ENCODE assay signal across 9 mouse cellular contexts in the genomic region with DNA sequence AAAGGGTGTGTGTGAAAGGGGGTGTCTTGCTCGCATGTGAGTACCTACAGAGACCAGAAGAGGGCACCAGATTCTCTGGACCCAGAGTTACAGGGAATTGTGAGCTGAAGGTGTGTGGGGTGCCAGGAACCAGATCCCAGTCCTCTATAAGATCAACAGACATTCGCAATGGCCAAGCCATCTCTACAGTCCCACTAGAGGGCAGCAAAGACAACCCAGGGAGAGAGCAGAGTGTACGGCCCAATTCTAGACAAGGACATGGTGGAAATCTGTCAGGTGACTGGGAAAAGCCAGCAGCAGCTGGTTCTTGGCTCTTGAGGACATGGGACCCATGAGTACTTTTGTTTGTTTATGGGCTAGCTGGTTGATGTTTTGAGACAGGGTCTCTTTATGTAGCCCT. TPM values are rescaled to one million over a fixed set of nuclear protein-coding genes. Genes with fewer than 3 reads are reported as not detected.
DNase-seq lines count a peak whose midpoint lies in the region; ATAC-seq lines count a peak whose summit lies in the region.
"Had no signal": no experiment of that assay in that cellular context is flagged by ENCODE, and none has a peak within 500 bp of the region (broad histone marks: within the 10 kb centered on the region; RNA-seq: fewer than 3 reads in every experiment).

No protein-coding gene starts in this region.

- WGBS in midbrain, embryonic 14.5 days = 69% methylated on average over 3 of the region's 3 CpGs
- 66% methylated on average over 3 of the region's 3 CpGs for whole genome bisulfite sequencing in midbrain, embryonic 11.5 days
- 71% methylated on average over 3 of the region's 3 CpGs for WGBS in hindbrain, embryonic 10.5 days
- 70% methylated on average over 3 of the region's 3 CpGs for WGBS in hindbrain, embryonic 14.5 days

- DNase-seq in cerebellum, postnatal 10 days = peak; percentile 59 to 61
- DNase-seq in cerebellum, adult 11-12 months = no peak
- peak; percentile 42 for DNase-seq in midbrain, embryonic 14.5 days
- DNase-seq in midbrain, embryonic 11.5 days (ENCODE audit: low spot score, missing footprints) = no peak
- DNase-seq in heart, postnatal 4 days = peak; percentile 49
- peak; percentile 38 for DNase-seq in retina, embryonic 14.5 days (ENCODE audit: low spot score)
- no peak for DNase-seq in hindbrain, embryonic 10.5 days (ENCODE audit: low spot score)
- DNase-seq in hindbrain, embryonic 14.5 days (ENCODE audit: low spot score) = no peak

- no peak overlapping the region for H3K4me2 ChIP-seq in midbrain, embryonic 14.5 days (ENCODE audit: low read length)
- H3K4me2 ChIP-seq in midbrain, embryonic 11.5 days = no peak overlapping the region
- H3K4me2 ChIP-seq in hindbrain, embryonic 14.5 days (replicated peaks) = no peak overlapping the region

- H3K27me3 ChIP-seq in midbrain, embryonic 14.5 days (ENCODE audit: control insufficient read depth, insufficient read depth, low read length) = no peaks in the 10 kb centered on the region
- H3K27me3 ChIP-seq in midbrain, embryonic 11.5 days (ENCODE audit: control insufficient read depth, insufficient read depth, low read length) = no peaks in the 10 kb centered on the region
- H3K27me3 ChIP-seq in hindbrain, embryonic 10.5 days (ENCODE audit: insufficient read depth, poor library complexity, severe bottlenecking) = no peaks in the 10 kb centered on the region
- H3K27me3 ChIP-seq in hindbrain, embryonic 14.5 days (ENCODE audit: control insufficient read depth, insufficient read depth, low read length) = no peaks in the 10 kb centered on the region

- no peaks in the 10 kb centered on the region for H3K9me3 ChIP-seq in midbrain, embryonic 14.5 days (ENCODE audit: control insufficient read depth, low read length)
- H3K9me3 ChIP-seq in midbrain, embryonic 11.5 days (ENCODE audit: control insufficient read depth, low read length) = no peaks in the 10 kb centered on the region
- H3K9me3 ChIP-seq in hindbrain, embryonic 10.5 days = no peaks in the 10 kb centered on the region
- H3K9me3 ChIP-seq in hindbrain, embryonic 14.5 days (ENCODE audit: control insufficient read depth, low read length) = no peaks in the 10 kb centered on the region

- no peak for ATAC-seq in midbrain, embryonic 14.5 days (ENCODE audit: low FRiP score, low TSS enrichment)
- no peak for ATAC-seq in midbrain, embryonic 11.5 days (ENCODE audit: low FRiP score)
- ATAC-seq in hindbrain, embryonic 14.5 days (ENCODE audit: low FRiP score) = no peak

- H3K27ac ChIP-seq in midbrain, embryonic 14.5 days (replicated peaks; ENCODE audit: low read depth, low read length) = no peak overlapping the region
- H3K27ac ChIP-seq in midbrain, embryonic 11.5 days (ENCODE audit: low read depth, low read length) = no peak overlapping the region
- H3K27ac ChIP-seq in hindbrain, embryonic 10.5 days = no peak overlapping the region
- H3K27ac ChIP-seq in hindbrain, embryonic 14.5 days = no peak overlapping the region

- H3K4me1 ChIP-seq in midbrain, embryonic 14.5 days (ENCODE audit: control insufficient read depth, insufficient read depth, low read length) = no peaks in the 10 kb centered on the region
- H3K4me1 ChIP-seq in midbrain, embryonic 11.5 days (ENCODE audit: control insufficient read depth, insufficient read depth, low read length) = no peaks in the 10 kb centered on the region
- no peaks in the 10 kb centered on the region for H3K4me1 ChIP-seq in hindbrain, embryonic 10.5 days (replicated peaks)
- H3K4me1 ChIP-seq in hindbrain, embryonic 14.5 days (replicated peaks; ENCODE audit: control insufficient read depth, insufficient read depth, low read length) = no peaks in the 10 kb centered on the region

- H3K4me3 ChIP-seq in midbrain, embryonic 14.5 days (replicated peaks; ENCODE audit: low read depth, low read length) = no peak overlapping the region
- no peak overlapping the region for H3K4me3 ChIP-seq in midbrain, embryonic 11.5 days (ENCODE audit: low read depth, low read length)
- H3K4me3 ChIP-seq in hindbrain, embryonic 10.5 days = no peak overlapping the region
- no peak overlapping the region for H3K4me3 ChIP-seq in hindbrain, embryonic 14.5 days (replicated peaks; ENCODE audit: low read length)

- H3K9ac ChIP-seq in midbrain, embryonic 14.5 days (replicated peaks; ENCODE audit: low read length) = no peak overlapping the region
- no peak overlapping the region for H3K9ac ChIP-seq in midbrain, embryonic 11.5 days (ENCODE audit: low read length)
- H3K9ac ChIP-seq in hindbrain, embryonic 14.5 days = no peak overlapping the region

- no peaks in the 10 kb centered on the region for H3K36me3 ChIP-seq in midbrain, embryonic 14.5 days (ENCODE audit: control insufficient read depth, insufficient read depth, low read length)
- no peaks in the 10 kb centered on the region for H3K36me3 ChIP-seq in midbrain, embryonic 11.5 days (ENCODE audit: control insufficient read depth, insufficient read depth, low read length)
- H3K36me3 ChIP-seq in hindbrain, embryonic 10.5 days = peaks cover 13% of the 10 kb centered on the region; the same call in 1 of the 2 replicates
- H3K36me3 ChIP-seq in hindbrain, embryonic 14.5 days (replicated peaks; ENCODE audit: control insufficient read depth, insufficient read depth) = peaks cover 5% of the 10 kb centered on the region; the same call in 1 of the 2 replicates

RNA-seq across cellular contexts. Expression of a gene that starts 10.5 kb away (rescaled TPM):
- 14.2 and 15.0 TPM in 2 replicates for polyA plus RNA-seq in midbrain, embryonic 14.5 days (2014; fragmentation: Nextera tagmentation; extraction: Ambion mirVana)
- polyA plus RNA-seq in midbrain, embryonic 11.5 days (2014; fragmentation: Nextera tagmentation; extraction: Ambion mirVana) = 12.3 and 14.1 TPM in 2 replicates
- 10 to 100 TPM; 14.5 to 20.4 TPM for total RNA-seq in heart, postnatal 4 days (2021)
- 14.5 and 16.9 TPM in 2 replicates for polyA plus RNA-seq in hindbrain, embryonic 10.5 days (2016; fragmentation: Nextera tagmentation; extraction: Ambion mirVana)
- polyA plus RNA-seq in hindbrain, embryonic 14.5 days (2014; fragmentation: Nextera tagmentation; extraction: Ambion mirVana) = 17.3 and 18.5 TPM in 2 replicates

RNA-seq across cellular contexts. Expression of a gene that starts 20.1 kb away (rescaled TPM):
- polyA plus RNA-seq in midbrain, embryonic 14.5 days (2014; fragmentation: Nextera tagmentation; extraction: Ambion mirVana) = 2.2 and 2.6 TPM in 2 replicates
- polyA plus RNA-seq in midbrain, embryonic 11.5 days (2014; fragmentation: Nextera tagmentation; extraction: Ambion mirVana) = 0.92 and 1.2 TPM in 2 replicates
- total RNA-seq in heart, postnatal 4 days (2021) = 1 to 10 TPM; 2.4 TPM
- 1.3 and 1.4 TPM in 2 replicates for polyA plus RNA-seq in hindbrain, embryonic 10.5 days (2016; fragmentation: Nextera tagmentation; extraction: Ambion mirVana)
- polyA plus RNA-seq in hindbrain, embryonic 14.5 days (2014; fragmentation: Nextera tagmentation; extraction: Ambion mirVana) = 2.0 and 2.4 TPM in 2 replicates

RNA-seq across cellular contexts. Expression of a gene that starts 20.2 kb away (rescaled TPM):
- 0.50 and 1.6 TPM in 2 replicates for polyA plus RNA-seq in midbrain, embryonic 14.5 days (2014; fragmentation: Nextera tagmentation; extraction: Ambion mirVana)
- 0.60 and 1.1 TPM in 2 replicates for polyA plus RNA-seq in midbrain, embryonic 11.5 days (2014; fragmentation: Nextera tagmentation; extraction: Ambion mirVana)
- total RNA-seq in heart, postnatal 4 days (2021) = not detected
- 0.36 TPM in 1 of 2 replicates, not detected in the other for polyA plus RNA-seq in hindbrain, embryonic 10.5 days (2016; fragmentation: Nextera tagmentation; extraction: Ambion mirVana)
- 0.47 and 0.59 TPM in 2 replicates for polyA plus RNA-seq in hindbrain, embryonic 14.5 days (2014; fragmentation: Nextera tagmentation; extraction: Ambion mirVana)
- polyA plus RNA-seq: intestine, embryonic 14.5 days had no signal

RNA-seq across cellular contexts. Expression of a gene that starts 23.3 kb away (rescaled TPM):
- 3.1 and 3.2 TPM in 2 replicates for polyA plus RNA-seq in midbrain, embryonic 14.5 days (2014; fragmentation: Nextera tagmentation; extraction: Ambion mirVana)
- 14.5 and 15.3 TPM in 2 replicates for polyA plus RNA-seq in midbrain, embryonic 11.5 days (2014; fragmentation: Nextera tagmentation; extraction: Ambion mirVana)
- 10 to 100 TPM; 32.3 to 35.6 TPM for total RNA-seq in heart, postnatal 4 days (2021)
- polyA plus RNA-seq in hindbrain, embryonic 10.5 days (2016; fragmentation: Nextera tagmentation; extraction: Ambion mirVana) = 41.4 and 43.8 TPM in 2 replicates
- 2.2 and 2.4 TPM in 2 replicates for polyA plus RNA-seq in hindbrain, embryonic 14.5 days (2014; fragmentation: Nextera tagmentation; extraction: Ambion mirVana)

RNA-seq across cellular contexts. Expression of a gene that starts 34.3 kb away (rescaled TPM):
- 15.1 and 16.0 TPM in 2 replicates for polyA plus RNA-seq in midbrain, embryonic 14.5 days (2014; fragmentation: Nextera tagmentation; extraction: Ambion mirVana)
- 6.1 and 6.9 TPM in 2 replicates for polyA plus RNA-seq in midbrain, embryonic 11.5 days (2014; fragmentation: Nextera tagmentation; extraction: Ambion mirVana)
- total RNA-seq in heart, postnatal 4 days (2021) = 1 to 10 TPM in 1 of 2 experiments, under 1 TPM in 1; 0.81 to 1.8 TPM
- 9.8 and 16.0 TPM in 2 replicates for polyA plus RNA-seq in hindbrain, embryonic 10.5 days (2016; fragmentation: Nextera tagmentation; extraction: Ambion mirVana)
- polyA plus RNA-seq in hindbrain, embryonic 14.5 days (2014; fragmentation: Nextera tagmentation; extraction: Ambion mirVana) = 13.6 and 15.2 TPM in 2 replicates

Comparison
In these comparisons a context has a peak if more than half of its experiments do, and no peak if none do; other contexts are left out.
1. DNase-seq: peak in cerebellum, postnatal 10 days (2 of 2), midbrain, embryonic 14.5 days (single experiment), heart, postnatal 4 days (single experiment) and retina, embryonic 14.5 days (single experiment); none in cerebellum, adult 11-12 months (single experiment), midbrain, embryonic 11.5 days (single experiment), hindbrain, embryonic 10.5 days (single experiment) and hindbrain, embryonic 14.5 days (single experiment).